Mouse (Mus musculus) intestine, embryonic 16.5 days (tissue): ENCODE results near the gene Nfasc. TPM values are rescaled to one million over a fixed set of nuclear protein-coding genes. Genes with fewer than 3 reads are reported as not detected.

Experiments used
- ATAC-seq: fragments of 200-750 bp; cut with Nextera tagmentation; 2 replicates; pipeline ENCODE4 v1.8.0; 2017; ENCODE audit warnings: moderate TSS enrichment, moderate library complexity
- H3K27ac ChIP-seq: fragments of 300-500 bp; sonication (generic); 2 replicates; pipeline ENCODE4 v1.5.1; 2014; ENCODE audit warnings: mild to moderate bottlenecking, low read length
- H3K27me3 ChIP-seq: fragments of 300-500 bp; sonication (generic); replicated peaks from 2 replicates; pipeline ENCODE4 v1.6.1; 2014; ENCODE audit warnings: low read length, control low read depth, mixed read lengths; ENCODE audit not compliant: control insufficient read depth, insufficient read depth
- H3K36me3 ChIP-seq: fragments of 300-500 bp; sonication (generic); 2 replicates; pipeline ENCODE4 v1.6.1; 2014; ENCODE audit warnings: low read length, control low read depth; ENCODE audit not compliant: control insufficient read depth, insufficient read depth
- H3K4me1 ChIP-seq: fragments of 300-500 bp; sonication (generic); 2 replicates; pipeline ENCODE4 v1.6.1; 2014; ENCODE audit warnings: low read length, control low read depth, mixed read lengths; ENCODE audit not compliant: control insufficient read depth, insufficient read depth
- H3K4me2 ChIP-seq: fragments of 300-500 bp; sonication (generic); 2 replicates; pipeline ENCODE4 v1.6.1; 2014; ENCODE audit warnings: low read depth, low read length, control low read depth
- H3K4me3 ChIP-seq: fragments of 300-500 bp; sonication (generic); 2 replicates; pipeline ENCODE4 v1.5.1; 2014; ENCODE audit warnings: mild to moderate bottlenecking, low read length
- H3K9ac ChIP-seq: fragments of 300-500 bp; sonication (generic); 2 replicates; pipeline ENCODE4 v1.6.1; 2014; ENCODE audit warnings: low read depth, low read length
- H3K9me3 ChIP-seq: fragments of 300-500 bp; sonication (generic); 2 replicates; pipeline ENCODE4 v1.6.1; 2016; ENCODE audit warnings: low read length, control low read depth; ENCODE audit not compliant: control insufficient read depth
- WGBS: fragments of 180-500 bp; shearing (Covaris S2); extraction: QIAGEN DNeasy Blood & Tissue Kit; methylation state at CpG from one replicate; pipeline ENCODE4 v1.1.7; 2014; 5-methylcytosine and 5-hydroxymethylcytosine counted together
- polyA plus RNA-seq: library from polyadenylated mRNA; unstranded; fragments of >200 nt; fragmentation: Nextera tagmentation; extraction: Ambion mirVana; gene quantifications from 2 replicates; pipeline ENCODE4 v1.2.1, GENCODE M21; 2015

Gene Nfasc
- polyA plus RNA-seq, 1 experiment from 2014 or later, result 2.0 TPM

- Histone ChIP-seq H3K9me3 (no peaks in the 10 kb centered on the region), H3K4me3 (no peak overlapping the region), H3K36me3 (no peaks in the 10 kb centered on the region), H3K27me3 (no peaks in the 10 kb centered on the region), H3K27ac (no peak overlapping the region), H3K4me2 (no peak overlapping the region), H3K9ac (no peak overlapping the region), H3K4me1 (peaks cover 7% of the 10 kb centered on the region; the same call in 1 of the 2 replicates)
- WGBS, result 93% methylated on average over 11 of the region's 11 CpGs
- ATAC-seq, result no peak
These were observed 224.8 kb downstream of the Nfasc start for GRCm38 (mm10) chr1:132516776-132517175.

GRCm38 (mm10) chr1:132515339-132515738 lies 226.3 kb downstream of the Nfasc start:
- Histone ChIP-seq H3K36me3 (no peaks in the 10 kb centered on the region), H3K9me3 (no peaks in the 10 kb centered on the region), H3K4me3 (no peak overlapping the region), H3K4me2 (no peak overlapping the region), H3K4me1 (peaks cover 5% of the 10 kb centered on the region; the same call in 1 of the 2 replicates), H3K9ac (no peak overlapping the region), H3K27me3 (no peaks in the 10 kb centered on the region), H3K27ac (no peak overlapping the region)
- ATAC-seq, result no peak
- WGBS, result 86% methylated on average over 12 of the region's 12 CpGs

Other genes with a start within 250 kb of the Nfasc start
- gene Tmem81, start 235.6 kb downstream of the Nfasc start, polyA plus RNA-seq, result 1.4 and 1.7 TPM in 2 replicates
- 0.27 and 0.31 TPM in 2 replicates for gene Cntn2, start 198.5 kb downstream of the Nfasc start, polyA plus RNA-seq
- gene Lrrn2, start 138.5 kb upstream of the Nfasc start, polyA plus RNA-seq, result 3.3 and 3.4 TPM in 2 replicates